In genomic region chr15:67551911-67552310, GRCm38 (mm10) we compare ENCODE assay signal across 28 mouse cellular contexts.
"Had no signal": no experiment of that assay in that cellular context is flagged by ENCODE, and none has a peak within 500 bp of the region (broad histone marks: within the 10 kb centered on the region; RNA-seq: fewer than 3 reads in every experiment).

No protein-coding gene starts in this region.

- H3K27ac ChIP-seq: embryonic facial prominence, embryonic 10.5 days; embryonic facial prominence, embryonic 12.5 days; embryonic facial prominence, embryonic 13.5 days; embryonic facial prominence, embryonic 15.5 days; forebrain, embryonic 10.5 days; forebrain, embryonic 12.5 days; forebrain, embryonic 13.5 days; forebrain, embryonic 15.5 days; gastrocnemius, adult 2 months; heart, adult 2 months had no signal

- H3K9ac ChIP-seq: embryonic facial prominence, embryonic 12.5 days; embryonic facial prominence, embryonic 13.5 days; embryonic facial prominence, embryonic 15.5 days; forebrain, embryonic 12.5 days; forebrain, embryonic 13.5 days; forebrain, embryonic 15.5 days; forebrain, postnatal 0 days had no signal

- H3K36me3 ChIP-seq: embryonic facial prominence, embryonic 10.5 days; embryonic facial prominence, embryonic 12.5 days; embryonic facial prominence, embryonic 13.5 days; embryonic facial prominence, embryonic 15.5 days; forebrain, embryonic 10.5 days; forebrain, embryonic 12.5 days; forebrain, embryonic 15.5 days had no signal

- ATAC-seq: forebrain, embryonic 13.5 days; forebrain, embryonic 14.5 days; forebrain, embryonic 15.5 days; forebrain, embryonic 16.5 days; forebrain, postnatal 0 days had no signal

- H3K4me3 ChIP-seq: embryonic facial prominence, embryonic 10.5 days; embryonic facial prominence, embryonic 12.5 days; embryonic facial prominence, embryonic 13.5 days; embryonic facial prominence, embryonic 15.5 days; erythroblast, embryonic 14.5 days; forebrain, embryonic 10.5 days; forebrain, embryonic 12.5 days; forebrain, embryonic 13.5 days; forebrain, embryonic 15.5 days; gastrocnemius, adult 2 months; heart, adult 2 months had no signal

- H3K4me1 ChIP-seq: embryonic facial prominence, embryonic 10.5 days; embryonic facial prominence, embryonic 12.5 days; embryonic facial prominence, embryonic 13.5 days; embryonic facial prominence, embryonic 15.5 days; forebrain, embryonic 12.5 days; forebrain, embryonic 13.5 days; forebrain, embryonic 15.5 days had no signal

- H3K27me3 ChIP-seq: embryonic facial prominence, embryonic 12.5 days; embryonic facial prominence, embryonic 13.5 days; embryonic facial prominence, embryonic 15.5 days; forebrain, embryonic 12.5 days; forebrain, embryonic 13.5 days; forebrain, embryonic 15.5 days had no signal

- DNase-seq: cerebellum, adult 8-10 months; cerebellum, adult 9-10 months; cerebellum, adult 9-11 months; cerebellum, postnatal 10 days; cerebellum, postnatal 14 days; cerebellum, postnatal 25 days; cerebellum, postnatal 36 days; embryo, embryonic 11 days; forebrain, postnatal 0 days; gastrocnemius, adult 2 months; gastrocnemius, postnatal 10 days; gastrocnemius, postnatal 14 days; gastrocnemius, postnatal 25 days; gastrocnemius, postnatal 36 days; heart, adult 11 months; heart, adult 18-20 months; heart, adult 2 months had no signal
